Mouse (Mus musculus) midbrain, embryonic 14.5 days (tissue): Measurements from ENCODE around the gene Nrg3. TPM values are rescaled to one million over a fixed set of nuclear protein-coding genes. Genes with fewer than 3 reads are reported as not detected.

Experiments used
- ATAC-seq: fragments of 200-750 bp; cut with Nextera tagmentation; 2 replicates; pipeline ENCODE4 v1.8.0; 2017; ENCODE audit warnings: moderate number of reproducible peaks, moderate library complexity; ENCODE audit not compliant: low FRiP score, low TSS enrichment
- DNase-seq: peaks from one replicate; pipeline ENCODE4 v3.0.0-alpha.2; 2015
- H3K27ac ChIP-seq: fragments of 300-500 bp; sonication (generic); replicated peaks from 2 replicates; pipeline ENCODE4 v1.5.1; 2014; ENCODE audit warnings: mild to moderate bottlenecking, low read depth, low read length, moderate library complexity
- H3K27me3 ChIP-seq: fragments of 300-500 bp; sonication (generic); 2 replicates; pipeline ENCODE4 v1.6.1; 2014; ENCODE audit warnings: low read length, control low read depth, mixed read lengths; ENCODE audit not compliant: control insufficient read depth, insufficient read depth
- H3K36me3 ChIP-seq: fragments of 300-500 bp; sonication (generic); 2 replicates; pipeline ENCODE4 v1.6.1; 2014; ENCODE audit warnings: low read length, control low read depth; ENCODE audit not compliant: control insufficient read depth, insufficient read depth
- H3K4me1 ChIP-seq: fragments of 300-500 bp; sonication (generic); 2 replicates; pipeline ENCODE4 v1.6.1; 2014; ENCODE audit warnings: mild to moderate bottlenecking, antibody characterized with exemption, low read length, control low read depth; ENCODE audit not compliant: control insufficient read depth, insufficient read depth
- H3K4me2 ChIP-seq: fragments of 300-500 bp; sonication (generic); 2 replicates; pipeline ENCODE4 v1.6.1; 2014; ENCODE audit warnings: mild to moderate bottlenecking, low read length, moderate library complexity
- H3K4me3 ChIP-seq: fragments of 300-500 bp; sonication (generic); replicated peaks from 2 replicates; pipeline ENCODE4 v1.5.1; 2014; ENCODE audit warnings: low read depth, low read length
- H3K9ac ChIP-seq: fragments of 300-500 bp; sonication (generic); replicated peaks from 2 replicates; pipeline ENCODE4 v1.6.1; 2014; ENCODE audit warnings: mild to moderate bottlenecking, low read length, moderate library complexity
- H3K9me3 ChIP-seq: fragments of 300-500 bp; sonication (generic); 2 replicates; pipeline ENCODE4 v1.6.1; 2016; ENCODE audit warnings: low read length, control low read depth, mixed read lengths; ENCODE audit not compliant: control insufficient read depth
- WGBS: fragments of 180-500 bp; shearing (Covaris S2); extraction: QIAGEN DNeasy Blood & Tissue Kit; methylation state at CpG from one replicate; pipeline ENCODE4 v1.1.7; 2014; 5-methylcytosine and 5-hydroxymethylcytosine counted together
- polyA plus RNA-seq: library from polyadenylated mRNA; unstranded; fragments of >200 nt; fragmentation: Nextera tagmentation; extraction: Ambion mirVana; gene quantifications from 2 replicates; pipeline ENCODE4 v1.2.1, GENCODE M21; 2014

The Nrg3 gene
- polyA plus RNA-seq, 1 experiment from 2014 or later = 13.1 TPM

GRCm38 (mm10) chr14:39264422-39264821 is 208.5 kb downstream of the Nrg3 start:
- no peak overlapping the region for H3K4me2 ChIP-seq
- H3K36me3 ChIP-seq = no peaks in the 10 kb centered on the region
- H3K27ac ChIP-seq = no peak overlapping the region
- H3K4me1 ChIP-seq = no peaks in the 10 kb centered on the region
- no peak for DNase-seq
- WGBS = 92% methylated on average over 4 of the region's 4 CpGs
- no peak for ATAC-seq
- H3K9me3 ChIP-seq = no peaks in the 10 kb centered on the region
- H3K9ac ChIP-seq = no peak overlapping the region
- H3K27me3 ChIP-seq = no peaks in the 10 kb centered on the region
- no peak overlapping the region for H3K4me3 ChIP-seq

GRCm38 (mm10) chr14:39261016-39261415 is 211.9 kb downstream of the Nrg3 start:
- Histone ChIP-seq H3K27ac (no peak overlapping the region), H3K4me2 (no peak overlapping the region), H3K36me3 (no peaks in the 10 kb centered on the region), H3K9ac (no peak overlapping the region), H3K27me3 (no peaks in the 10 kb centered on the region), H3K4me3 (no peak overlapping the region), H3K9me3 (no peaks in the 10 kb centered on the region), H3K4me1 (no peaks in the 10 kb centered on the region)
- DNase-seq (no peak), ATAC-seq (no peak)
- WGBS = 93% methylated on average over 1 of the region's 1 CpGs

GRCm38 (mm10) chr14:39255391-39255790 is 217.5 kb downstream of the Nrg3 start:
- WGBS = 56% methylated on average over 1 of the region's 1 CpGs
- Histone ChIP-seq H3K4me3 (no peak overlapping the region), H3K4me1 (no peaks in the 10 kb centered on the region), H3K36me3 (no peaks in the 10 kb centered on the region), H3K4me2 (no peak overlapping the region), H3K27me3 (no peaks in the 10 kb centered on the region), H3K27ac (no peak overlapping the region), H3K9me3 (no peaks in the 10 kb centered on the region), H3K9ac (no peak overlapping the region)
- no peak for DNase-seq
- no peak for ATAC-seq

- Histone ChIP-seq H3K27me3 (no peaks in the 10 kb centered on the region), H3K4me2 (no peak overlapping the region), H3K9me3 (no peaks in the 10 kb centered on the region), H3K4me1 (no peaks in the 10 kb centered on the region), H3K4me3 (no peak overlapping the region), H3K9ac (no peak overlapping the region), H3K27ac (no peak overlapping the region), H3K36me3 (no peaks in the 10 kb centered on the region)
- 75% methylated on average over 2 of the region's 2 CpGs for WGBS
- DNase-seq (no peak), ATAC-seq (no peak)
Observed at GRCm38 (mm10) chr14:39240267-39240666, 232.6 kb downstream of the Nrg3 start.

GRCm38 (mm10) chr14:39211472-39211871 is 261.4 kb downstream of the Nrg3 start:
- DNase-seq (peak; percentile 22), ATAC-seq (no peak)
- no peaks in the 10 kb centered on the region for H3K27me3 ChIP-seq

GRCm38 (mm10) chr14:39191946-39192345 is 280.9 kb downstream of the Nrg3 start:
- WGBS = 88% methylated on average over 5 of the region's 5 CpGs
- no peaks in the 10 kb centered on the region for H3K36me3 ChIP-seq
- ATAC-seq (no peak), DNase-seq (no peak)
- H3K4me3 ChIP-seq = no peak overlapping the region
- H3K4me2 ChIP-seq = no peak overlapping the region
- no peaks in the 10 kb centered on the region for H3K9me3 ChIP-seq
- no peaks in the 10 kb centered on the region for H3K27me3 ChIP-seq
- H3K27ac ChIP-seq = no peak overlapping the region
- no peak overlapping the region for H3K9ac ChIP-seq
- no peaks in the 10 kb centered on the region for H3K4me1 ChIP-seq

More at GRCm38 (mm10) chr14:39211472-39211871, 261.4 kb downstream of the Nrg3 start:
- 49% methylated on average over 1 of the region's 1 CpGs for WGBS
- H3K9ac ChIP-seq = no peak overlapping the region
- no peaks in the 10 kb centered on the region for H3K9me3 ChIP-seq
- H3K27ac ChIP-seq = no peak overlapping the region
- H3K4me3 ChIP-seq = no peak overlapping the region
- no peaks in the 10 kb centered on the region for H3K4me1 ChIP-seq
- no peaks in the 10 kb centered on the region for H3K36me3 ChIP-seq
- no peak overlapping the region for H3K4me2 ChIP-seq

GRCm38 (mm10) chr14:39173709-39174108 is 299.2 kb downstream of the Nrg3 start:
- no peaks in the 10 kb centered on the region; the same call in 1 of the 2 replicates for H3K4me1 ChIP-seq
- H3K4me2 ChIP-seq = no peak overlapping the region
- H3K9ac ChIP-seq = no peak overlapping the region
- no peak for ATAC-seq
- DNase-seq = peak; percentile 20
- no peaks in the 10 kb centered on the region for H3K27me3 ChIP-seq
- no peak overlapping the region for H3K4me3 ChIP-seq
- H3K9me3 ChIP-seq = no peaks in the 10 kb centered on the region
- WGBS = 74% methylated on average over 2 of the region's 2 CpGs
- H3K36me3 ChIP-seq = no peaks in the 10 kb centered on the region
- no peak overlapping the region for H3K27ac ChIP-seq

GRCm38 (mm10) chr14:39160140-39160539 is 312.7 kb downstream of the Nrg3 start:
- no peaks in the 10 kb centered on the region for H3K27me3 ChIP-seq
- ATAC-seq (no peak), DNase-seq (no peak)
- H3K9me3 ChIP-seq = no peaks in the 10 kb centered on the region
- no peak overlapping the region for H3K4me2 ChIP-seq
- H3K27ac ChIP-seq = no peak overlapping the region
- no peaks in the 10 kb centered on the region for H3K4me1 ChIP-seq
- H3K4me3 ChIP-seq = no peak overlapping the region
- no peaks in the 10 kb centered on the region for H3K36me3 ChIP-seq
- H3K9ac ChIP-seq = no peak overlapping the region
- 83% methylated on average over 3 of the region's 3 CpGs for WGBS

GRCm38 (mm10) chr14:39155462-39155861 is 317.4 kb downstream of the Nrg3 start:
- no peak for ATAC-seq
- WGBS = 50% methylated on average over 1 of the region's 1 CpGs
- Histone ChIP-seq H3K9ac (no peak overlapping the region), H3K4me3 (no peak overlapping the region), H3K4me2 (no peak overlapping the region), H3K27ac (no peak overlapping the region), H3K9me3 (no peaks in the 10 kb centered on the region), H3K27me3 (no peaks in the 10 kb centered on the region), H3K36me3 (no peaks in the 10 kb centered on the region), H3K4me1 (no peaks in the 10 kb centered on the region)
- no peak for DNase-seq
